Mouse (Mus musculus): ENCODE data around the gene Fundc2. TPM values are rescaled to one million over a fixed set of nuclear protein-coding genes. Genes with fewer than 3 reads are reported as not detected.

The Fundc2 gene
- polyA plus RNA-seq (2015; fragmentation: Nextera tagmentation; extraction: Ambion mirVana), result 51.7 and 65.6 TPM in 2 replicates

GRCm38 (mm10) chrX:75382195-75382771, at the start of gene Fundc2, which contains the start of gene F8:
Gene Fundc2, plus strand, starts transcription at chrX:75382399.
Gene F8, minus strand, starts transcription at chrX:75382615.
- 12% methylated on average over 23 of the region's 25 CpGs for WGBS
- no peaks in the 10 kb centered on the region for H3K27me3 ChIP-seq (ENCODE audit: control insufficient read depth, insufficient read depth, low read length)
- peak within 1 kb of the TSS; percentile 56 for H3K4me3 ChIP-seq (replicated peaks; ENCODE audit: low read length)
- H3K9me3 ChIP-seq (replicated peaks; ENCODE audit: control insufficient read depth, low read length), result no peaks in the 10 kb centered on the region
- H3K4me1 ChIP-seq (ENCODE audit: control insufficient read depth, insufficient read depth, low read length), result no peaks in the 10 kb centered on the region
- peak within 1 kb of the TSS; percentile 49 for H3K4me2 ChIP-seq (ENCODE audit: low read depth, low read length)
- H3K27ac ChIP-seq (ENCODE audit: low read length), result peak within 1 kb of the TSS; percentile 79
- peak within 1 kb of the TSS; percentile 72 for H3K9ac ChIP-seq (ENCODE audit: low read length)
- ATAC-seq (ENCODE audit: insufficient read depth, low FRiP score), result peak; percentile 97
- H3K36me3 ChIP-seq (ENCODE audit: control insufficient read depth, insufficient read depth, low read length), result no peaks in the 10 kb centered on the region

- Histone ChIP-seq H3K36me3 (ENCODE audit: control insufficient read depth, insufficient read depth, low read length) (no peaks in the 10 kb centered on the region), H3K4me2 (ENCODE audit: low read depth, low read length) (no peak overlapping the region), H3K27ac (ENCODE audit: low read length) (no peak overlapping the region), H3K4me1 (ENCODE audit: control insufficient read depth, insufficient read depth, low read length) (no peaks in the 10 kb centered on the region), H3K9ac (ENCODE audit: low read length) (no peak overlapping the region), H3K9me3 (replicated peaks; ENCODE audit: control insufficient read depth, low read length) (no peaks in the 10 kb centered on the region), H3K4me3 (replicated peaks; ENCODE audit: low read length) (no peak overlapping the region), H3K27me3 (ENCODE audit: control insufficient read depth, insufficient read depth, low read length) (no peaks in the 10 kb centered on the region)
- no peak for ATAC-seq (ENCODE audit: insufficient read depth, low FRiP score)
Observed at GRCm38 (mm10) chrX:75370197-75370596, 12.0 kb upstream of the Fundc2 start.

- 43% methylated on average over 2 of the region's 2 CpGs for WGBS
- Histone ChIP-seq H3K27me3 (ENCODE audit: control insufficient read depth, insufficient read depth, low read length) (no peaks in the 10 kb centered on the region), H3K4me3 (replicated peaks; ENCODE audit: low read length) (no peak overlapping the region), H3K9me3 (replicated peaks; ENCODE audit: control insufficient read depth, low read length) (no peaks in the 10 kb centered on the region), H3K4me2 (ENCODE audit: low read depth, low read length) (no peak overlapping the region), H3K27ac (ENCODE audit: low read length) (0 out of 2 replicates have a peak overlapping the region, but pooled peaks have one; percentile 38), H3K9ac (ENCODE audit: low read length) (no peak overlapping the region), H3K4me1 (ENCODE audit: control insufficient read depth, insufficient read depth, low read length) (no peaks in the 10 kb centered on the region), H3K36me3 (ENCODE audit: control insufficient read depth, insufficient read depth, low read length) (no peaks in the 10 kb centered on the region)
- ATAC-seq (ENCODE audit: insufficient read depth, low FRiP score), result no peak; the same call in 1 of the 2 replicates
Observed at GRCm38 (mm10) chrX:75372666-75373425, 9.4 kb upstream of the Fundc2 start.

- no peak for ATAC-seq (ENCODE audit: insufficient read depth, low FRiP score)
- Histone ChIP-seq H3K36me3 (ENCODE audit: control insufficient read depth, insufficient read depth, low read length) (no peaks in the 10 kb centered on the region), H3K4me1 (ENCODE audit: control insufficient read depth, insufficient read depth, low read length) (no peaks in the 10 kb centered on the region), H3K27ac (ENCODE audit: low read length) (no peak overlapping the region), H3K4me3 (replicated peaks; ENCODE audit: low read length) (no peak overlapping the region), H3K9ac (ENCODE audit: low read length) (no peak overlapping the region), H3K4me2 (ENCODE audit: low read depth, low read length) (no peak overlapping the region), H3K27me3 (ENCODE audit: control insufficient read depth, insufficient read depth, low read length) (no peaks in the 10 kb centered on the region), H3K9me3 (replicated peaks; ENCODE audit: control insufficient read depth, low read length) (no peaks in the 10 kb centered on the region)
Observed at GRCm38 (mm10) chrX:75376815-75377214, 5.4 kb upstream of the Fundc2 start.

- WGBS, result 82% methylated on average over 1 of the region's 1 CpGs
- Histone ChIP-seq H3K27me3 (ENCODE audit: control insufficient read depth, insufficient read depth, low read length) (no peaks in the 10 kb centered on the region), H3K4me3 (replicated peaks; ENCODE audit: low read length) (no peak overlapping the region), H3K9me3 (replicated peaks; ENCODE audit: control insufficient read depth, low read length) (no peaks in the 10 kb centered on the region), H3K4me2 (ENCODE audit: low read depth, low read length) (no peak overlapping the region), H3K4me1 (ENCODE audit: control insufficient read depth, insufficient read depth, low read length) (no peaks in the 10 kb centered on the region), H3K27ac (ENCODE audit: low read length) (no peak overlapping the region), H3K9ac (ENCODE audit: low read length) (no peak overlapping the region), H3K36me3 (ENCODE audit: control insufficient read depth, insufficient read depth, low read length) (no peaks in the 10 kb centered on the region)
- no peak for ATAC-seq (ENCODE audit: insufficient read depth, low FRiP score)
Observed at GRCm38 (mm10) chrX:75381176-75381575, 1.0 kb upstream of the Fundc2 start.

- Histone ChIP-seq H3K9me3 (replicated peaks; ENCODE audit: control insufficient read depth, low read length) (no peaks in the 10 kb centered on the region), H3K4me2 (ENCODE audit: low read depth, low read length) (peak overlapping the region; percentile 49), H3K9ac (ENCODE audit: low read length) (no peak overlapping the region), H3K36me3 (ENCODE audit: control insufficient read depth, insufficient read depth, low read length) (no peaks in the 10 kb centered on the region), H3K27me3 (ENCODE audit: control insufficient read depth, insufficient read depth, low read length) (no peaks in the 10 kb centered on the region), H3K4me1 (ENCODE audit: control insufficient read depth, insufficient read depth, low read length) (no peaks in the 10 kb centered on the region), H3K4me3 (replicated peaks; ENCODE audit: low read length) (peak overlapping the region; percentile 56), H3K27ac (ENCODE audit: low read length) (no peak overlapping the region)
- 63% methylated on average over 5 of the region's 5 CpGs for WGBS
- no peak for ATAC-seq (ENCODE audit: insufficient read depth, low FRiP score)
Observed at GRCm38 (mm10) chrX:75381699-75382098, 500 bp upstream of the Fundc2 start.

- Histone ChIP-seq H3K4me1 (ENCODE audit: control insufficient read depth, insufficient read depth, low read length) (no peaks in the 10 kb centered on the region), H3K36me3 (ENCODE audit: control insufficient read depth, insufficient read depth, low read length) (no peaks in the 10 kb centered on the region), H3K9ac (ENCODE audit: low read length) (no peak overlapping the region), H3K27me3 (ENCODE audit: control insufficient read depth, insufficient read depth, low read length) (no peaks in the 10 kb centered on the region), H3K4me2 (ENCODE audit: low read depth, low read length) (no peak overlapping the region), H3K27ac (ENCODE audit: low read length) (no peak overlapping the region), H3K4me3 (replicated peaks; ENCODE audit: low read length) (no peak overlapping the region), H3K9me3 (replicated peaks; ENCODE audit: control insufficient read depth, low read length) (no peaks in the 10 kb centered on the region)
- WGBS, result 79% methylated on average over 1 of the region's 1 CpGs
- no peak for ATAC-seq (ENCODE audit: insufficient read depth, low FRiP score)
Observed at GRCm38 (mm10) chrX:75399471-75399870, 17.3 kb downstream of the Fundc2 start.

GRCm38 (mm10) chrX:75402668-75403067, 20.5 kb downstream of the Fundc2 start:
- Histone ChIP-seq H3K4me2 (ENCODE audit: low read depth, low read length) (no peak overlapping the region), H3K4me3 (replicated peaks; ENCODE audit: low read length) (no peak overlapping the region), H3K27ac (ENCODE audit: low read length) (no peak overlapping the region), H3K27me3 (ENCODE audit: control insufficient read depth, insufficient read depth, low read length) (no peaks in the 10 kb centered on the region), H3K9ac (ENCODE audit: low read length) (no peak overlapping the region), H3K36me3 (ENCODE audit: control insufficient read depth, insufficient read depth, low read length) (no peaks in the 10 kb centered on the region), H3K9me3 (replicated peaks; ENCODE audit: control insufficient read depth, low read length) (no peaks in the 10 kb centered on the region), H3K4me1 (ENCODE audit: control insufficient read depth, insufficient read depth, low read length) (no peaks in the 10 kb centered on the region)
- no peak for ATAC-seq (ENCODE audit: insufficient read depth, low FRiP score)
- 69% methylated on average over 2 of the region's 2 CpGs for WGBS

GRCm38 (mm10) chrX:75403350-75403749, 21.2 kb downstream of the Fundc2 start:
- no peaks in the 10 kb centered on the region for H3K9me3 ChIP-seq (replicated peaks; ENCODE audit: control insufficient read depth, low read length)
- H3K36me3 ChIP-seq (ENCODE audit: control insufficient read depth, insufficient read depth, low read length), result no peaks in the 10 kb centered on the region
- H3K4me2 ChIP-seq (ENCODE audit: low read depth, low read length), result no peak overlapping the region
- ATAC-seq (ENCODE audit: insufficient read depth, low FRiP score), result no peak
- H3K27ac ChIP-seq (ENCODE audit: low read length), result no peak overlapping the region
- no peaks in the 10 kb centered on the region for H3K27me3 ChIP-seq (ENCODE audit: control insufficient read depth, insufficient read depth, low read length)
- H3K9ac ChIP-seq (ENCODE audit: low read length), result no peak overlapping the region
- no peak overlapping the region for H3K4me3 ChIP-seq (replicated peaks; ENCODE audit: low read length)
- H3K4me1 ChIP-seq (ENCODE audit: control insufficient read depth, insufficient read depth, low read length), result no peaks in the 10 kb centered on the region

Measured in stomach, embryonic 16.5 days (tissue).